Mouse (Mus musculus) embryonic fibroblast, embryonic 13.5 days (primary cell): ENCODE measurements around the gene Rnf169. TPM values are rescaled to one million over a fixed set of nuclear protein-coding genes. Genes with fewer than 3 reads are reported as not detected.

Source experiments
- H3K27ac ChIP-seq: 2 replicates; pipeline ENCODE4 v1.5.1; 2012; ENCODE audit warnings: low read length, control low read depth, inconsistent platforms; ENCODE audit not compliant: insufficient read depth
- H3K4me1 ChIP-seq: 2 replicates; pipeline ENCODE4 v1.6.1; 2011; ENCODE audit warnings: low read length; ENCODE audit not compliant: control insufficient read depth, insufficient read depth
- H3K4me3 ChIP-seq: 2 replicates; pipeline ENCODE4 v1.5.1; 2011; ENCODE audit warnings: mild to moderate bottlenecking, control low read depth, low read length; ENCODE audit not compliant: insufficient read depth
- CTCF ChIP-seq: IDR thresholded peaks from 2 replicates; pipeline ENCODE4 v1.5.1; 2011; ENCODE audit warnings: mild to moderate bottlenecking, control low read depth, low read length, moderate library complexity, borderline replicate concordance; ENCODE audit not compliant: insufficient read depth
- POLR2A ChIP-seq: IDR thresholded peaks from 2 replicates; pipeline ENCODE4 v1.6.1; 2011; ENCODE audit warnings: low read depth, mild to moderate bottlenecking, control low read depth, low read length, moderate library complexity
- polyA plus RNA-seq: library from polyadenylated mRNA; stranded (reverse); fragments of >200 nt; gene quantifications from 2 replicates; pipeline ENCODE4 v1.2.4, GENCODE M21; 2011; ENCODE audit warnings: low read depth; ENCODE audit not compliant: missing spikeins, insufficient read length

Gene Rnf169
- polyA plus RNA-seq, 1 experiment = 22.8 TPM

- Histone ChIP-seq H3K4me1 (no peaks in the 10 kb centered on the region), H3K4me3 (no peak overlapping the region), H3K27ac (no peak overlapping the region)
- no peak for TF ChIP-seq POLR2A
- no peak for TF ChIP-seq CTCF
Measured at GRCm38 (mm10) chr7:100006411-100006810, 26.2 kb upstream of the Rnf169 start.

- Histone ChIP-seq H3K4me3 (no peak within 1 kb of the TSS; the same call in 1 of the 2 replicates), H3K27ac (no peak within 1 kb of the TSS), H3K4me1 (no peaks in the 10 kb centered on the region)
- no peak for TF ChIP-seq CTCF
- TF ChIP-seq POLR2A = no peak
Measured at GRCm38 (mm10) chr7:100005790-100006189, 25.5 kb upstream of the Rnf169 start, which contains the start of gene Chrdl2. Gene Chrdl2 (plus strand): TSS chr7:100006172.

GRCm38 (mm10) chr7:100003781-100004180 is 23.5 kb upstream of the Rnf169 start:
- Histone ChIP-seq H3K27ac (no peak overlapping the region), H3K4me1 (peaks cover 1% of the 10 kb centered on the region; the same call in 1 of the 2 replicates), H3K4me3 (no peak overlapping the region)
- peak; percentile 64; the same call in 1 of the 2 replicates for TF ChIP-seq CTCF
- no peak for TF ChIP-seq POLR2A

GRCm38 (mm10) chr7:99998668-99999067 is 18.4 kb upstream of the Rnf169 start:
- Histone ChIP-seq H3K4me1 (peaks cover 3% of the 10 kb centered on the region; the same call in 1 of the 2 replicates), H3K27ac (no peak overlapping the region), H3K4me3 (no peak overlapping the region)
- TF ChIP-seq POLR2A (no peak), CTCF (no peak)

GRCm38 (mm10) chr7:99995186-99995585 is 14.9 kb upstream of the Rnf169 start:
- H3K4me3 ChIP-seq = no peak overlapping the region
- TF ChIP-seq POLR2A (no peak), CTCF (no peak)
- H3K4me1 ChIP-seq = peaks cover 3% of the 10 kb centered on the region; the same call in 1 of the 2 replicates
- no peak overlapping the region for H3K27ac ChIP-seq

- Histone ChIP-seq H3K27ac (no peak overlapping the region), H3K4me1 (no peaks in the 10 kb centered on the region), H3K4me3 (no peak overlapping the region)
- no peak for TF ChIP-seq CTCF
- TF ChIP-seq POLR2A = no peak
Measured at GRCm38 (mm10) chr7:99993159-99993558, 12.9 kb upstream of the Rnf169 start.

- Histone ChIP-seq H3K27ac (no peak overlapping the region), H3K4me3 (no peak overlapping the region), H3K4me1 (no peaks in the 10 kb centered on the region)
- TF ChIP-seq POLR2A = no peak
- no peak for TF ChIP-seq CTCF
Measured at GRCm38 (mm10) chr7:99990990-99991707, 10.9 kb upstream of the Rnf169 start.

- no peaks in the 10 kb centered on the region for H3K4me1 ChIP-seq
- no peak overlapping the region for H3K27ac ChIP-seq
- H3K4me3 ChIP-seq = no peak overlapping the region
- TF ChIP-seq POLR2A (no peak), CTCF (no peak)
Measured at GRCm38 (mm10) chr7:99989844-99990760, 9.9 kb upstream of the Rnf169 start.

GRCm38 (mm10) chr7:99988725-99989124 is 8.5 kb upstream of the Rnf169 start:
- no peak overlapping the region for H3K27ac ChIP-seq
- TF ChIP-seq CTCF (peak; percentile 66), POLR2A (no peak)

More at GRCm38 (mm10) chr7:99988725-99989124, 8.5 kb upstream of the Rnf169 start:
- Histone ChIP-seq H3K4me1 (no peaks in the 10 kb centered on the region), H3K4me3 (no peak overlapping the region)
